Mouse (Mus musculus) adrenal gland, postnatal 14 days (tissue): ENCODE measurements around the gene Gm10190. TPM values are rescaled to one million over a fixed set of nuclear protein-coding genes. Genes with fewer than 3 reads are reported as not detected.

Source experiments
- total RNA-seq: library from RNA; stranded (reverse); gene quantifications from 2 replicates; pipeline ENCODE4 v1.2.3, GENCODE M21; 2021

Gene Gm10190
- total RNA-seq, 1 experiment from 2014 or later = 1.4 TPM

Other genes starting within 250 kb of the Gm10190 start
- gene Galm, start 246.1 kb downstream of the Gm10190 start, total RNA-seq = 21.6 and 27.1 TPM in 2 replicates
- gene Srsf7, start 166.2 kb downstream of the Gm10190 start, total RNA-seq = 123 and 131 TPM in 2 replicates
- 0.15 TPM in 1 of 2 replicates, not detected in the other for gene Ttc39d, start 166.1 kb downstream of the Gm10190 start, total RNA-seq
- gene Gemin6, start 149.1 kb downstream of the Gm10190 start, total RNA-seq = 8.7 and 9.3 TPM in 2 replicates
- gene Morn2, start 83.3 kb downstream of the Gm10190 start, total RNA-seq = 12.7 and 17.2 TPM in 2 replicates
- 12.9 and 16.9 TPM in 2 replicates for gene Dhx57, start 83.1 kb downstream of the Gm10190 start, total RNA-seq
- 1.1 and 2.0 TPM in 2 replicates for gene Arhgef33, start 66.1 kb downstream of the Gm10190 start, total RNA-seq
- 24.3 and 24.5 TPM in 2 replicates for gene Sos1, start 106.9 kb upstream of the Gm10190 start, total RNA-seq
- 0.15 TPM in 2 replicates for gene Cdkl4, start 204.3 kb upstream of the Gm10190 start, total RNA-seq